Mouse (Mus musculus) brown adipose tissue, adult 24 weeks (tissue): Measurements from ENCODE around the gene A4gnt. TPM values are rescaled to one million over a fixed set of nuclear protein-coding genes. Genes with fewer than 3 reads are reported as not detected.

ENCODE experiments used
- H3K27ac ChIP-seq: fragments of 200-500 bp; replicated peaks from 2 replicates; pipeline ENCODE4 v1.5.1; 2012; ENCODE audit warnings: low read depth, mild to moderate bottlenecking, low read length
- H3K4me1 ChIP-seq: fragments of 200-500 bp; 2 replicates; pipeline ENCODE4 v1.6.1; 2012; ENCODE audit warnings: low read length, mixed read lengths; ENCODE audit not compliant: control insufficient read depth, insufficient read depth, insufficient read length
- H3K4me3 ChIP-seq: fragments of 200-500 bp; 2 replicates; pipeline ENCODE4 v1.5.1; 2012; ENCODE audit warnings: low read depth, mild to moderate bottlenecking, low read length, moderate library complexity; ENCODE audit not compliant: insufficient read depth
- polyA plus RNA-seq: library from polyadenylated mRNA; stranded (reverse); fragments of >200 nt; gene quantifications from 2 replicates; pipeline ENCODE4 v1.2.4, GENCODE M21; 2012; ENCODE audit not compliant: missing spikeins, insufficient read depth, insufficient read length

The A4gnt gene
- polyA plus RNA-seq, 1 experiment = not detected

DNA sequence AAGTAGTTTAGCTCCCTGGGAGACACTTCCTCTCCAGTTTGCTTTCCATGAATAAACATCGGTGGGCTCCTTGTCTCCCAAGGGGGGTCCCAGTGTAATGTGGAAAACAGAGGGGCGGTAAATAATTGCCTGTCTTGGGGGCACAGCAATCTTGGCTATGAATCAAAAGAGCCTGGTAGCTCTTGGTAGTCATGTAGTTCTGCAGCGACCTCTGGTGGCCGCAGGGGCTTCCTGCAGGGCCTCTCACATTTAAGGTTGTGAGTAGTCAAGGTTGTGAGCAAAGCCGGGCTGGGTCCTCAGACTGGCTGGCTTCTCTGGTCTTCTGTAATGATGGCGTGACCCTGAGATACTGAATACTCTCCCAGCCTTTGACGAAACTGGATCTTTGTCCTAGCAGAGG lies 50.1 kb downstream of the A4gnt start:
- Histone ChIP-seq H3K4me1 (peaks cover 3% of the 10 kb centered on the region; the same call in 1 of the 2 replicates), H3K27ac (peak overlapping the region; percentile 64), H3K4me3 (peak overlapping the region; percentile 45)

DNA sequence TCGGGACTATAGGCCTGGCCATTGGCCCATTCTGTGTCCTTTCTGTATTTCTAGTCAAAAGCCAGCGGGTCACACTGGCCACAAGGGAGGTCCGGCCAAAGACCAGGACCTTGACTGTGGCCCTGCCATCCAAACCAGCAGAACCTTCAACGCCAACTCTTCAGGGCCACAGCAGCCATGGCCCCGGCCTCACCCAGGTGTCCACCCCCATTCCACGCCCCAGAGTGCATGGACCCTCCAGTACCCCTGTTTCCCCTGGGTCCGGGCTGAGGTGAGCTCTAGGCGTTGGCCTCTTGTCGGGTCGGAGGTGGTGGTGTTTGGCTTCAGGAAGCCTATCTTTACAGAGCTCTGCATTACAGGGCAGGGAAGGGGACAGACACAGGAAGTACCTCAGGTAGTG lies 50.6 kb downstream of the A4gnt start:
- Histone ChIP-seq H3K4me3 (no peak overlapping the region), H3K4me1 (peaks cover 3% of the 10 kb centered on the region; the same call in 1 of the 2 replicates), H3K27ac (no peak overlapping the region)

DNA sequence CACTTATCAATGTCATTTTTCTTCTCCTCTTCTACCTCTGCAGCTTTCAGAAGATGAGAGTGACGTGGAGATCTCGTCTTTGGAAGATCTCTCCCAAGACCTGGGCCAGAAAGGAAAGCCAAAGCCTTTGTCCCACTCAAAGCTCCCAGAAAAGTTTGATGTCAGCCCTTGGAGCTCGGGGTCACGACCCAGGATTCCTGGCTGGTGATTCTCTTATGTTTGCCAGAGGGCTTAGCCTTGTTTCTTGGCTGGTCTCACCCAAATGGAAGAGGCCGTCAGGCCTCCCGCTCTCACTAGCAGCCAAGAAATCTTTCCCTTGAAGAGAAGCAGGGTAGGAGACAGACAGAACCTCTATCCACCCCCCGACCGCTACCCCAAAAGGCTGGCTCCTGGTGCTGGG lies 55.3 kb downstream of the A4gnt start:
- Histone ChIP-seq H3K4me3 (no peak overlapping the region), H3K27ac (0 out of 2 replicates have a peak overlapping the region, but pooled peaks have one; percentile 15), H3K4me1 (peaks cover 3% of the 10 kb centered on the region; the same call in 1 of the 2 replicates)

DNA sequence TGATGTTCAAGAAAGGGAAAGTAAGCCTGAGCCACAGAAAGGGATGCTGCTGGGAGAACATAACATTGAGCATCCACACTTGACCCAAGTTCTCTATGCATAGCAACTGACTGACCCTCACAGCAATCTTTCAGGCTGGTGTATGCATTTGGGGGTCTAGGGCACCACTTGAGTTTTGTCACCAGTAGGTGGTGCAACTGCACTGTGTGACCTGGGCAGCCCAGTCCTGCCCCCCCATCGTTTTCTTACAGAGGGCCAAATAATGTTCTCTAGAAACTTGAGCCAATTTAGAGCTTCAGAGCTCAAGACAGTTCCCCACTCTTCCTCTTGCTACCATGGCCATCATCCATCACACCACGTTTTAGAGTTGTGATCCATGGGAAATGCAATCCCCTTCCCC lies 59.3 kb downstream of the A4gnt start:
- Histone ChIP-seq H3K4me3 (no peak overlapping the region), H3K4me1 (peaks cover 3% of the 10 kb centered on the region; the same call in 1 of the 2 replicates), H3K27ac (no peak overlapping the region)

Other genes starting within 250 kb of the A4gnt start
- gene Mras, start 175.1 kb upstream of the A4gnt start, polyA plus RNA-seq = 4.6 and 8.6 TPM in 2 replicates
- not detected in 2 replicates for gene Nme9, start 161.0 kb upstream of the A4gnt start, polyA plus RNA-seq
- gene Armc8, start 43.6 kb upstream of the A4gnt start, polyA plus RNA-seq = 11.4 and 11.8 TPM in 2 replicates
- 6.0 and 6.6 TPM in 2 replicates for gene Dbr1, start 36.7 kb upstream of the A4gnt start, polyA plus RNA-seq
- 0.36 and 3.3 TPM in 2 replicates for gene Dzip1l, start 17.0 kb downstream of the A4gnt start, polyA plus RNA-seq
- gene Cldn18, start 104.8 kb downstream of the A4gnt start, polyA plus RNA-seq = not detected in 2 replicates